Mouse (Mus musculus) cerebellum, postnatal 14 days (tissue): ENCODE measurements around the gene Gm11985.

ENCODE experiments used
- DNase-seq, 2 experiments: peaks; one replicate each; pipeline ENCODE4 v3.0.0; 2021; ENCODE audit warnings: mixed read lengths in 2 of 2

Gm11985 gene

DNA sequence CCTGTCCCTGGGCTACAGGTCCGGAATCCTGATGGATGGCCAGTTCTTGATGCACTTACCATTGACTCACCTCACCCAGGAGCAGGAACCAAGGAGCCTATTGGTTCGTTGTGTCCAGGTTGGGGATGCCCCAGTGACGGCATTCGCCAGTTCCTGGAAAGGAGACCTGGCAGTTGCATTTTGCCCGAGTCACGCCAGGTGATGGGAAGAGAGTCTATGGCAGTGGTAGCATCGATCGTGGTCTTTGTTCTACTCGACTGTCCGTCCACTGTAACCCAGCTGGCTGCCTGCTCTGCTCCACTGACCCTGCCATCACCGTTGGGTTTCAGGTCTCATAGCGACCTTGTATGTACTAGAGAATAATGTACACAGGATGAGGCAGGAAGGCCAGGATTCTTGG is 36.0 kb downstream of the Gm11985 start:
- no peak for DNase-seq

GRCm38 (mm10) chr11:7150511-7150910 is 37.9 kb downstream of the Gm11985 start:
- DNase-seq = peak; percentile 79 to 80

GRCm38 (mm10) chr11:7149471-7149870 is 38.9 kb downstream of the Gm11985 start:
- DNase-seq = no peak

DNA sequence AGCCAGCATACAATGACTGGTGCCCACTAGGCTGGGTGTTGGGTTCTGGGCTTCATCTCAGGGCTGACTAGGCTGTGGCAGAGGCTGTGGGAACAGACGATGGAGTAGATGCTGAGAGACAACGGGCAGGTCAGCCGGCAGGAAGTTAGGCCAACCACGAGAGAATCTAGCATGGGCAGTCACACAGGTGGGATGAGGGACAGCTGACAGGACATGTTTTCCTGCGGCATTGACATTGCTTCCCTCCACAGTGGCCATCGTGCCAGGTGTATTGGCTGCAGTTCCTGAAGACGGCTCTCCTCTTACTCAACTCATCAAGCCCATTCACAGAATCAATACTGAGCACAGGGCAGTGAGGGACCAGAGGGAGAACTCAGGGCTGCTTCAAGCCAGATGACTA is 40.4 kb downstream of the Gm11985 start:
- peak in 1 of 2 experiments; percentile 40 for DNase-seq

GRCm38 (mm10) chr11:7147536-7147935 is 40.8 kb downstream of the Gm11985 start:
- DNase-seq = peak; percentile 35 to 49

DNA sequence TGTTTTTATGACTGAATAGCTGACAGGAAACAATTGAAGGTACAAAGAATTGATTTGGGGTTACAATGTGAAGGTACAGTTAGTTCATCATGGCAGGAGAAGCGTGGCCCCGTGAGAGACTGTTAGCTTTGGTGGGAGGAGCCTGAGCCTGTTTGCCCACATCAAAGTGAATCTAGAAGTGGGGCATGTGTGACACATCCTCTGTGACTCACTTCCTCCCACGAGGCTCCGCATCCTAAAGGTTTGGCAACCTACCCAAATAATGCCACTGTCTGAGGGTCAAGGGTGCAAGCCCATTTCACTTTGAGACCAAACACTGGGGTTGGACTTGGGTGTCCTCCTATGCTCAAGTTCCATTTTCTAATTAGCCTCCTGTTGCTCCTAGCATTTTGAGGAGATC is 43.1 kb downstream of the Gm11985 start:
- no peak for DNase-seq

- peak; percentile 51 to 61 for DNase-seq
Measured at GRCm38 (mm10) chr11:7144369-7144768, 44.0 kb downstream of the Gm11985 start.

- DNase-seq = no peak
Measured at GRCm38 (mm10) chr11:7142725-7143124, 45.6 kb downstream of the Gm11985 start.

GRCm38 (mm10) chr11:7140449-7140848 is 47.9 kb downstream of the Gm11985 start:
- peak; percentile 69 for DNase-seq

DNA sequence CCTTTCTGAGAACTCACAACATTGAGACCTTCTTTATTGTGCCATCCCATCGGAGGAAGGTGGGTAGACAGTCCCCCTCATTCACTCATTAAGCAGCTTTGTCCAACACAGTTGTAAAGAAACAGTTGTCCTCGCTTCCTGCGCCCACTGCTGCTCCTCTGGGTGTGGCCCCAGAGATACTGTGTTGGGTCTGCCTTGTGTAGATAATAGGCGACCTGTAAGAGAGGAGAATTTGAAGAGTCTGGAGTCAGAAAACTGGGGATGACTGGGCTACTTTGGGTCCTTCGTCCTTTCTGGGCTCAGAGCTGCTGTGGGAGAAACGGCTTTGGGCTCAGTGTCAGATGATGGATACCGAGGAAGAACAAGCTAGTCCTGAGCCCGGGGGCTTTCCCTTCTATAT is 50.0 kb downstream of the Gm11985 start:
- DNase-seq = no peak

DNA sequence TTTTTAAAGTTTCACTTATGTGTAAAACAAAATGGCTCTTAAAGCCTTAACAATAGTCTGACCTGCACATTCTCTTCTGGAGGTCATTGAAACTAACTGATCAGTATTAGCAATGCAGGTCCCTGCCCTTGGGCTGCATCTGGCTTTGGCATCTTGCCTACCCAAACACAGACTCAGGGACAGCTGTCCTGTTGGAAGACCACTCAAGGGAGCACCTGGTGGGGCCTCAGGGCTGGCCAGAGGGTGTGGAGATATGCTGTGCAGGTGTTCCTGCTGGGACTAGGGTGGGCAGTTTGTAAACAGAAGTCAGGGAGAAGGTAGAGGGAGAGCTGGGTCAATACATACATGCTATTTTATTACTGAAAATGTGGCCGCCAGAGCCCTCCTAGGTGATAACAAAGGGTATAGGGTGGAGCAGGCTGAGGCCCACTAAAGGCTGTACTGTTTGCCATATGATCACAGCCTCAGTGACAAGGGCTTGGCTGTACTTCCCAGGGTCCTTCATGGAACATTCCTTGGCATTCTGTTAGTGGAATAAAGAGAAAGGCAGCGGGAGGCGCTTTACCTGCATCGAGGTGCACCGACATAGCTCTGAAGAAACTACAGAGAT is 52.0 kb downstream of the Gm11985 start:
- peak in 1 of 2 experiments; percentile 38 for DNase-seq

DNA sequence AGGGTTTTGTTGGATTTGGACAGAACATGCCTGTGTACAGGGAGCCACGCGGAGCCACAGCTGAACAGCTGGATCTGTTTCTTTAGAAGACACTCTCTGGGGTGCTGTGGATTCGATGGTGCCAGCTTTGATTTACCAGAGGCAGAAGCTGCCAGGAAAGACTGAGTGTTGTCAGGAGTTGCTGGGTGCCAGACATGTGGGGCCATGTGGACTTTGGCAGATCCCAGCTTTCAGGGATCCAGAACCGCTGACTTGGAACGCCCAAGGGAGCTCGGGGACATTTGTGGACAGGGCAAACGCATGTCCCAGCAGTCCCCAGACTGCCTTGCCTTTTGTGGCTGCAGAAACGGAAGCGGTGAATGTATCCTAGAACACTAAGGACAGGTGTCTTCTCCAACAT is 52.6 kb downstream of the Gm11985 start:
- DNase-seq = no peak

DNA sequence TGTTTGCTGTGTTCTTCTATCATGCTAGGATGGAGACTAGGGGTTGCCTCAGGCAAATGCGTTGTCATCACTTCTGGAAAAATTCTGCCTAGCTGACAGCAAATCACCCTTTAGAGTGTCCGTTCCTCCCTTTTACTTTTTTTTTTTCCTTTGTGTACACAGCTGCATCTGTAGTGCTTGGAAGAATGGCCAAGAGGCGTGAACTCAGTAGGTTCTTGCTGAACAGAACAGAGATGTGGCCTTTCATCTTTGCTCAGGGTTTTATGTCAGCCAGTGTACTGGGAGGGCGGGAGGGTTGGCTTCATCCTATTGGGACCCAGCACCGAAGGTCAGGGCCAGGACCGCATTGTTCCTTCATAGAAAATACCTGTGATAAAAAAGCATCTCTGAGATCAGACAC is 53.1 kb downstream of the Gm11985 start:
- no peak for DNase-seq

- no peak for DNase-seq
Measured at GRCm38 (mm10) chr11:7134319-7134718, 54.0 kb downstream of the Gm11985 start.

DNA sequence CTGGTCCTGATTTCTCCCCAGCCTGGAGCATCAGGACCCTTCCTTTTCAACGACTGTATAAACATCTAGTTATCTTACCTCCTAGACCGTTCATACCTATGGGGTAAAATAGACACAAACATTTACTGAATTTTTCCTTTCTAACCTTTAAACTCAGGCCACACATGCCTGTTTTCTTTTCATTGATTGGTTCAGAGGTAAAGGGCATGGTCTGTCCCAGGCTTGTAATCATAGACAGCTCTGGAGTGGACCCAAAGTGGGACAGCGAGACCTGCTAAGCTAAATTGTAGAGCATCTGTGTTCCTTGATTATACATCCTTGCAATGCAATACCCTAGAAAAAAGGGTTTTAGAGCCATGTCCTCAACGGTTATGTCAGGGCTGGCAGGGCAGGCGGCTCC is 54.6 kb downstream of the Gm11985 start:
- DNase-seq = no peak
